Mouse (Mus musculus): ENCODE measurements around the gene Cnot8.
"Not testable (repeated sequence)": the region's sequence is repeated elsewhere in the genome, so short reads cannot be mapped to it uniquely, and the experiment has no call there.

Gene Cnot8

DNA sequence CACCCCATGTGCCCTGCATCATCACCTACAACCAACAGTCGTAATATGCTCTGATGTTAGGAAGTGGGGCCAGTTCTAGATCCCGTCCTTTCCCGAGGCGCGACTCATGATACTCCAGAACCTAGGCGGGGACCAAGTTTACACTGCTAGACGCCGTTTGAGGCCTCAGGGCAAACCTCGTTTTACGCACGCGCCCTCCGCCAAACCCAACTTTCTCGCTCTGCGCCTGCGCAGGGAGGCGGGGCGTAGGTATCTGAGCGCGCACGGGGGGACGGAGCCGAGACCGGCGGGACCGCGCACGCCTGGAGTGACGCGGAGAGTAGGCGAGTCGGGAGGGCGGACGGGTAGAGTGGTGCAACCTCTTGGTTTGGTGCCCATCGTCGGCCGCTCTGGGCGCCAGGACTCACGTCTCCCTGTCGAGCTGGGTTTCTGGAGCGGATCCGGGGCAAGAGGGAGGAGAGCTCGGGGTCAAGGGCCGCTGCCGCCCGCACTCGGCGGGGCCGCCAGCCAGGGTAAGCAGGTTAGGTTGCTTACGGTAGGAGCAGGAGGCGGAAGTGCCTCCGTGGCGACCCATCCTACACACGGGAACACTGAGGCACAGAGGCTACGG, at the start of gene Cnot8:
TSS of gene Cnot8 (plus strand) at position 457 of the 610 bp plus-strand sequence.
- DNase-seq (ENCODE audit: low spot score), result peak; percentile 99

DNA sequence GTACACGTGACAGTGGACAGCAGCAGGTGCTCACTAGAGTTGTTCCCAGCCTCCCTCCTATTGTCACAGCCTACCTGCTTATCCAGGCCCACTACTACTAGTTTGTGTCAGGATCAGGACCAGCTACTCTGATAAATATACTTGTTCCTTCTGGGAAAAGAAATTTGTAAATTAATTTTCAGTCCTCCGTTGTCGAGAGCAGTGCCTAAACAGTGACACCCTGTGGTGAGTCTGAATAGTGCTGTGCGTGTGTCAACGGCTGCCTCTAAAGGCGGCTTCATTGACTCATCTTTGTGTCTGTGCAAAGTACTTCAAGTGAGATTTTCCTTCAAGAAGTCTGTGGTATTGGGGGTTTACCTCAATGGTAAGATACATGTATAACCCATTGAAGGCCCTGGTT, 46.5 kb upstream of the Cnot8 start:
- DNase-seq (ENCODE audit: low spot score), result peak; percentile 60

DNA sequence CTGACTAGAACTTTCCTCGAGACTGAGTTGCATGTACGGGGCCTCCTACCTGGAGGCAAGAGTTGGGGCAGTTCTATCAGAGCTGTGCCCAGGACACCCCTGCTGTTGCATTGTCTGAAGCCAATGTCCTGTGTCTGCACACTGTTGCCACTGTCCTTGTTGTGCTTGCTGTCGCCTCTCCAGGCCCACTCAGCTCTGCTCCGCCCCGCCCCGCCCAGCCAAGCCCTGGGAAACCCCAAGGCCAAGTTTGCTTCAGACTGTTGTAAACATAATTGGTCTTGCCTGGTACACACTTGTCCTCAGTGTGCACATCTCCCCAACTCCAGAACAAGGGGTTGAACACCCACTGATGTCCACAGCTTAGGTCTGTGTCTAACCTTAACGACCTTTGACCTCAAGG, 44.2 kb upstream of the Cnot8 start:
- not testable (repeated sequence) for DNase-seq (ENCODE audit: low spot score)

DNA sequence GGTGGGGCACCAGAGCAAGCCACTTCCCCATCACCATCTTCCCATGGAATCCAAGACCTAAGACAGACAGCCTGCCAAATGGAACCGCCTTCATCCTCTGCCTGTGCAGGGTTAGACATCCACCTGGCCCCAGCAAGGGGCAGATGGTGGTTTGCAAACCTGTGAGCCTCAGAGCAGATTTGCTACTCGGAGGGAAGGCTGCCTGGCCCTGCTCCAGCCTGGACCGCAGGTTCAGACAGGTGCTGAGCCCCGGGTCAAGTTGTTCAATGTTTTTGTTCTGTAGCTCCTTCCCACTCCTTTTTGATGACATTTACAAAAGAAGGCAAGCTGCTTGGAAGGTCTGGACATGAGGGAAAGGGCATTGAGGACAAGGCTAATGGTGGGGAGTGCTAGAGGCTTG, 42.7 kb upstream of the Cnot8 start:
- not testable (repeated sequence) for DNase-seq (ENCODE audit: low spot score)

DNA sequence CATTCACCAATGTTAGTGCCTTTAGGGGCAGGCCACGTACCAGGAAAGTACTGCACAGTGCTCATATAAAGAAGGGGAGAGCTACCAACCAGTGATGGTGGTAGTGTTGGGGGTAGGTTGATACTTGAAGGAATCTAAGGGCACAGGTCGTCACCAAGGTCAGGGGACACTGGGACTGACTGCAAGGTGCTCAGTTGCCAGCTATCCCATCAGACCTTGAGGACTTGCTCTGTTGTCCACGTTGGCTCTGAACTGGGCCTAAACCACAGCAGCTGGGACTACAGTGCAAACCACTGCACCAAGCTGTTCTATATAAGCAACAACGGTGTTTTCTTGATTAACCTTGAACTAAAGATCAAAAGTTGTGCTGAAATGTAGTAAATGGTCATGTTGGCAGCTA, 41.4 kb upstream of the Cnot8 start:
- no peak for DNase-seq (ENCODE audit: low spot score)

DNA sequence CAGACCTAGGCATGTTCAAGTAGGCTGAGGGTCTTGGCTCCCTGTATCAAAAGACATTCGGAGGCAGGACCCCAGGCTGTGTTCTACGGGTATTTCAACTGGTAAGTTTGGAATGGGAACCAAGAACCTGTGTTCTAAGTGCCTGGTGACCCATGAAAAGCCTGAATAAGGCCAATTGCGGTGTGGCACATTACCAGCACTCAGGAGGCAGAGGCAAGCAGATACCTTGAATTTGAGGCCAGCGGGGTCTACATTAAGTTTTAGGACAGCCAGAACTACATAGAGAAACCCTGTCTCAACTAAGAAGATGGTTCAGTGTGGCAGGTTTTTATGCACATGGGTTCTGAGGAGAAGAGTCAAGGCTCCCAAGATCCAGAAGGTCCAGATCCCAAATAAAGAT, 38.9 kb upstream of the Cnot8 start:
- no peak for DNase-seq (ENCODE audit: low spot score)

DNA sequence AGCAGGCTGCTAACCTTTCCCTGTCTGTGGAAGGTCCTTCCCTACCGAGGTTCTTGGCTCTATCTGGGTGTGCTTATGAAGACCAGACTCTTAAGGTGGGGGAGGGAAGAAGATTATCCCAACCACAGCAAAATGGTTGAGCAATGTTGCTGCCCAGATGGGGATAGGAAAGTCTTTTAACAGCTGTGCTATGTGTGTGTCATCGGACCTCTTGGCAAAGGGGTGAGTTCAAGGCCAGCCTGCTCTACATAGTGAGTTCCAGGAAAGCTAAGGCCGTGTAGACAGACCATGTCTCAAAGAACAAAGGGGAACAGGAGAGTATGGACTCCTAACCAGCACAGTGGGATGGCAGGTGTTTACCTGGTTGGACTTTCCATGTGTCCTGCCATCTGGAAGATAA, 31.0 kb upstream of the Cnot8 start:
- DNase-seq (ENCODE audit: low spot score), result no peak

DNA sequence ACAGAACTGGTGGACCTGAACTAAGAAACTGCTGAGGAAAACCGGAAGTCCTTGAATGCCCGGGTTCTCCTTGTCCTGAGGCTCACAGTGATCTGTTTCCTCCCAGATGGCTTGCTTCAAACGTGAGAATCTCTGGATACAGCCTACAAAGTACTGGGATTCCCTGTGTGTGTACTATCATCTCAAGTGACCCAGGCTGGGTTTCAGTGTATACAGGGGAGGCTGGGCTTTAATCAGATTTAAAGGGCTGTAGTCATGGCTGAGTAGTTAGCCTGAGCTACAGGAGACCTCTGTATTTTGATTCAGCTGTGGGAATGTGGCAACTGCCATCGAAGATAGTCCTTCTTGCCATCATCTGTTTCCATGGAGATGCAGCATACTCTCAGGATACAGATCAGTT, 26.7 kb upstream of the Cnot8 start:
- no peak for DNase-seq (ENCODE audit: low spot score)

DNA sequence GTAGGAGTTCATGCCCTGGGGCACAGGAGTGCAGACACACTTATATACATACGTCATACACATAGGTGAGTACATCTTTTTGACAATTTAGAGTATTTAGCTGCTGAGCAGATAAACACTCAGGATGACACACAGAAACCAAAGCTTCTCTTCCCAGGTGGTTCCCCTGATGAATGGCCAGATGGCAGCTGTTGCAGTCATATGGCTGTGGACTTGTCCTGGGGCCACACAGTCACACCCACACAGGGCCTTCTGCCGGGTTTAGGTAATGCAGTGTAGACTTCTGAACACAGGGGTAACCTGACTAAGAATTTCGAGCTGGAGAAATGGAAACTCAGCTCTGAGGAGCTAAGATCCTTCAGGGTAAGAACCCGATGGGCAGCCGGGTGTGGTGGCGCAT, 22.2 kb upstream of the Cnot8 start:
- DNase-seq (ENCODE audit: low spot score), result no peak

DNA sequence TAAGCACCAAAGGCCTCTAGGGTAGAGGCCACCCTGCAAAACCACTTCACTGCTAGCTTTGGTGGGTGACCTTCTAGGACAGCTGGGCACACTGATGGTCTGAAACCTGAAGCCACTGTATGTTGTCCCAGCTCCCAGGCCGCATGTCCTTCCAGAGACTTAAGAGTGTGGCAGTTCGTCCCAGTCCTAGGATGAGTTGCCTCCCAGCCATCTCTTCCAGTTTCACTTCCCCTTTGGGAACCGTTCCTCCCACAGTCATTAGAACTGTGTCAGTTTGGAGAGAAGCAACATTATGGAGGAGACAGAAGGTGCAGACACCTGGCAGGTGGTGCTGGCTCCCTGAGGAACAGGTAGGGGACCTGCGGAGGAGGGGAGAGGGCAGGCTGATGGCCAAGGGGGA, 11.4 kb upstream of the Cnot8 start:
- DNase-seq (ENCODE audit: low spot score), result no peak

DNA sequence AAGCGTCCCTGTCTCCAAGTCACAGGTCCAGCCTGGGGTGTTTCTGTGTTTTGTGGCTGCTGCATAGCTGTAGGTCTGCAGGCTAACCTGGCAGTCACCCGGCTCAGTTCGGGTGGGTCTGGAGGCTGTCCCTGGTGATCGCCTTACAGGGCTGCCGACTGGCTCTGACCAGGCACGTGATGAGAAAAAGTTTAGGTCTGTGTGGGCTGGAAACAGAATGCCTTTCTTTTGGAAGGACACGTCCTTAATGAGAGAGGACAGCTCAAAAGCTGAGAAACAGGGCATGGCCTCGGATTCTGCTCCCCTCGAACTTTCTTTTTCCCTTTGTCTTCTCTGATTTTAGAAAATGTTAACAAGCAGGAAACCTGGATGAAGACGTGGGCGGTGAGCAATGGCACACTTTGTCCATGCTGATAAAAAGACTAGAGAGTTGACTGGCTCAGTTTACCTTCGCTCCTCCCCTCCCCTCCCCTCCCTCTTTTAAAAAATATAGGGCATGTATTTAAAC, 10.9 kb upstream of the Cnot8 start, which contains the start of gene Gm12248:
TSS of gene Gm12248 (minus strand) at position 114 of the 508 bp plus-strand sequence.
- peak; percentile 42 for DNase-seq (ENCODE audit: low spot score)

DNA sequence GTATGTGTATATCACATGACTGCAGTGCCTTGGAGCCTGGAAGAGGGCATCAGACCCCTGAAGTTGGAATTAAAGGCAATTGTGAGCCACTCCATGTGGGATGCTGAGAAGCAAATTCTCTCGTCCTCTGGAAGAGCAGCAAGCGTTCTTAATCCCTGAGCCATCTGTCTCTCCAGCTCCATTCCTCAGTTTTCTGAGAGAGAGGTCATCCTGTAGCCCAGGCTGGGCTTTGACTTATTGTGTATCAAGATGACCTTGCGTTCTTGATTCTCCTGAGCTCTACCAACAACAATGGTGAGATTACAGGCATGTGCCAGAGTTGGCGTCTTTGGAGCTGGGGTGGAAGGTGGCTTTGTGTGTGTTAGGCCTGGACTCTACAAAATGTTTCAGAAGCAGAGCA, 9.2 kb upstream of the Cnot8 start:
- DNase-seq (ENCODE audit: low spot score), result no peak

DNA sequence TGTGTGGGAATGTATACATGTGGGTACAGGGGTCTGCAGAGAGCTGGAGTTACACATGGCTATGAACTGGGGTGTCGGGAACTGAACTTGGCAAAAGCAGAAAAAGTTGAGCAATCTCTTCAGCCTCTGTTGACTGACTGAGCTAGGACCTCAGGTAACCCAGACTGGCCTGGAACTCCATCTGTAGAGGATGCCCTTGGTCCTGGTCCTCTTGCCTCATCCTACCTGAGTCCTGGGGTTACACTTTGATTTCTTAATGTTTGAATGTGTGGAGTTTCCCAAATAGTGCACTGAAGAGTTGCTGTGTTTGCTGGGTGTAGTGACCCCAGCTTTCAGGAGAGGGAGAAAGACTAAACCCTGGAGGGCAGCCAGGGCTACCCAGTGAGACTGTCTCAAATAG, 8.4 kb upstream of the Cnot8 start:
- no peak for DNase-seq (ENCODE audit: low spot score)

DNA sequence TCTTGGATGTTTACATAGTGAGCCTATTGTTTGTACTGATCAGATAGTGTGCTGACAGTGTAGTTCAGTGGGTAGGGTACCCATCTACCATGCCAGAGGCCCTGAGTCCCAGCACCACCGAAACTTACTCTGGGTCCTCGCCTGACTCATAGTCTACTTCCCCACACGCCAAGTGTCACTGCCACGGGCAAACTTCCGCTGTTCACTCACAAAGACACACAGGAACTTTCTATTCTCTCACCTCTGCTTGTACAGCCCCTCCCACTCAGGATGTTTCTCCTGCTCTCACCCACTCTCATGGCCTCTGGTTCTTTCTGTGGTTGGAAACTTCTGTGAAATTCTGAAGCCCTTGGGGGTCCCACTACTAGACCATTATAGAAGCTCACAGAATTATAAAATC, 7.8 kb upstream of the Cnot8 start:
- no peak for DNase-seq (ENCODE audit: low spot score)

DNA sequence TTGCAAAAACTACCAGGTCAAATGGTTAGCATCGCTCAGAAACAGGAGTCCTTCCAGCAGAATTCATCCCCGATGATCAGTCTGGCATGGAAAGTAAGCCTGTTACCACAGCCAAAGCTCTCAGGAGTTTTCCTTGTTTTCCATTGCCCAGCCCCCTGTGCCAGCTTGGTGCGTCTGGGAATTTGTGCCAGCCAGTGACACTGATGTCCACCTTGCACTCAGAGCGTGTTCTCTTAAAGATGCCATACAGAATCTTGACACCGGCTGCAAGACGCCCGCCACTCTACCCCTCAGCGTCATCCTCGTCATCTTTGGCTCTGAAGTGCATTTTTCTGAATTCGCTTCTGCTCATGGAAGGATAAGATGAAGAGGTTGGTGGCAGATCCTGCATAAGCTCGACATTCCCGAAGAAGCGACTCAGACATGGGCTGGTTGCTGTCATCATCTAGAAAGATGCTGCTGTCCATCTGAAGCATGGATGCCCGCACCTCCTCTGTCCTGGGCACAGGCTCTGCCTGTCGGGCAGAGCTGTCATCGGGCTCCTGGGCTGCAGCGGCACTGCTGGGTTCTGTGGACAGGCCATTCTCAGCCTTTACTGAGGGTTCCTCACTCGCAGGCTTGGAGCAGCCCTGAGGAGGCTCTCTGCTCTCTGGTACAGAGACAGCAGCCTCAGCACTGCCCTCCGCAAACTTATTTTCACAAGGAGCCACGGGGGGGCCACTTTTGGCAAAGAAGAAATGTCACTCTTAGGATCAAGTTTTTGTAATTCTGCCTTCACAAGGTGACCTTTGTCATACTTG, 6.9 kb upstream of the Cnot8 start:
- no peak for DNase-seq (ENCODE audit: low spot score)

DNA sequence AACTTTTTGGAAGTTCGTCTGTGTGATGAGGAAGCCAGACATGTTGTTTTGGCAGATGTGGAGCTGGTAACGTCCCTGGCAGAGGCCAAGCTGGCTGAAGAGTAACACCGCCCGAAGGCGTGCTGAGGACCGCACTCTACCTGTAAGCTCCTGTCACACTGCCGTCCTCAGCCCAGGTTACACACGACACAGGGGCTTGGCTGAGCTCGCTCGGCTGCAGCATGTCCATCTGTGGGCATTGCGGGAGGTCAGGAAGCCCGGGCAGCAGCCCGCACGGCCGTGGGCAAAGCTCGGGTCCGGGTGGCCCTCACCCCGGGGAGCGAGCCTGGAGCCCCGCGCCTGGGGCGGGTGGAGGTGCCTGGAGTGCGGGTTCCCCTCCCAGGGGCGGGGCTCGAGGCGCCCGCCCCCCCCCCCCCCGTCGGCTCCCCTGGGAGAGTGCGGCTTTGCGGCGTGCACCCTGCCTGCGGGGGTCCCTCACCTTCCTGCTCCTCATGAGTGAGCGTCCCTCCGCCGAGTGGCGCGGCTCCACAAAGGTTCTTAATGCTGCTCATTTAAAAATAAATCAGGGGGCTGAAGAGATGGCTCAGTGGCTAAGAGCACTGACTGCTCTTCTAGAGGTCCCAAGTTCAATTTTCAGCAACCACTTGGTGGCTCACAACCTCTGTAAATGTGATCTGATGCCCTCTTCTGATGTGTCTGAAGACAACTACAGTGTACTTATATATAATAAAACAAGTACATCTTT, 6.2 kb upstream of the Cnot8 start:
- peak; percentile 22 for DNase-seq (ENCODE audit: low spot score)

DNA sequence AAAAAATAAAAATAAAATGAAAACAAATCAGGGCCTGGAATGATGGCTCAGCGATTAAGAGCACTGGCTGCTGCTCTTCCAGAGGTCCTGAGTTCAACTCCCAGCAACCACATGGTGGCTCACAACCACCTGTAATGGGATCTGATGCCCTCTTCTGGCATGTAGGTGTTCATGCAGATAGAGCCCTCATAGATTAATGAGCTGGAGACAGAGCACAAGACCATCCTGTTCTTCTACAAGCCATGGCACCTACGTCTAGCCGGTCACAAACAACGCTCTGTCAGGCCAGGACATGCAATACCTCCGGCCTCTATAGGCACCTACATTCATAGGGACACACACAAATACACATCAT, 5.6 kb upstream of the Cnot8 start:
- not testable (repeated sequence) for DNase-seq (ENCODE audit: low spot score)

DNA sequence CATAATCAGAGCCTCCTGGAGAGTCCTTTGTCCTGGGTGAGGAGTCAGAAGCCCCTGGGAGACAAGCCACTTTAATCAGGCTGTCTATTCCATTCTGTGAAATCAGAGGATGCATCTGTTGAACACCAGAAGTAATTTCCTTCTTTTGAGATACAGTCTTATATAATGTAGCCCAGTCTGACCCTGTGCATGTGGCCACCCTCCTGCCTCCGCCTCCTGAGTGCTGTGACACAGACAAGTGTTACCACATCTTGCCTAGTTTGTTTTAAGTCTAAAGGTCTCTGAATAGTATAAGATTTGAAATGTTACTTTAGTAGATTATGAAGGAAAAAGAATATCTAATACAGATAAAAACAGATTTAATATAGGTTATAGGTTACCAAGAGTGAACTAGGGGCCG, 3.9 kb upstream of the Cnot8 start:
- DNase-seq (ENCODE audit: low spot score), result no peak

DNA sequence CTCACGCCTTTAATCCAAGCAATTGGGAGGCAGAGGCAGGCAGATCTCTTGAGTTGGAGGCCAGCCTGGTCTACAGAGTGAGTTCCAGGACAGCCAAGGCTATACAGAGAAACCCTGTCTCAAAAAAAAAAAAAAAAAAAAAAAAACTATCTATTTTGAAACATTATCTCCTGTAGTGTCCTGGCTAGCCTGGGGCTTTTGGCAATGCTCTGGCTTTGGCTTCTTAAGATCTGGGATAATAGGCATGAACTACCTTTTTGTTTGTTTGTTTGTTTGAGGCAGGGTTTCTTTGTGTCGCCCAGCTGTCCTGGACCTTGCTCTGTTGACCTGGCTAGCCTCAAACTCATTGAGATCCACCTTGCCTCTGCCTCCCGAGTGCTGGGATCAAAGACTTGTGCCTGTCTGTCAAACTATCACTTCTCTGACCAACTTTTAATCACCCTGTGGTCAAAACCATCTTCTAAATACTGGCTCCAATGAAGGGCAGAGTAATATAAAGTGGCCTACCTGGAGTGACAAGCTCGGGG, 2.7 kb upstream of the Cnot8 start:
- DNase-seq (ENCODE audit: low spot score), result no peak

DNA sequence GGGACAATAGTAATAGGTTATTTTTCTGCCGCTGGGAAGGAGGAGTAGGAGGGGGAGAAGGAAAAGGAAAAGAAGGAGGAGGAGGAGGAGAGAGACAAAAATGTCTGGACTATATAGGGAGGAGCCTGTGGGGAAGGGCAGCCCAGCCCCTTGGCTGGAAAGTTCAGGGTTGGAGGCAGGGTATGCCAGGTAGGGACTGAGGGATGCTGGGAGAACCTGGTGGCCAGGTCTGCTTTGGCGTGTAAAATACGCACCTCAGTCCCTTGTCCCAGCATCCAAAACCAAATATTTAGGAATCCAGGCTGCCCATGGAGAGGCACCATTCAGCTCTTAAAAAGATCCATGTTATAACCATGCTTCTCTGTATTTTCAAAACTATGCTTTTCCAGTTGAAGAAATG, 1.8 kb upstream of the Cnot8 start:
- DNase-seq (ENCODE audit: low spot score), result no peak

DNA sequence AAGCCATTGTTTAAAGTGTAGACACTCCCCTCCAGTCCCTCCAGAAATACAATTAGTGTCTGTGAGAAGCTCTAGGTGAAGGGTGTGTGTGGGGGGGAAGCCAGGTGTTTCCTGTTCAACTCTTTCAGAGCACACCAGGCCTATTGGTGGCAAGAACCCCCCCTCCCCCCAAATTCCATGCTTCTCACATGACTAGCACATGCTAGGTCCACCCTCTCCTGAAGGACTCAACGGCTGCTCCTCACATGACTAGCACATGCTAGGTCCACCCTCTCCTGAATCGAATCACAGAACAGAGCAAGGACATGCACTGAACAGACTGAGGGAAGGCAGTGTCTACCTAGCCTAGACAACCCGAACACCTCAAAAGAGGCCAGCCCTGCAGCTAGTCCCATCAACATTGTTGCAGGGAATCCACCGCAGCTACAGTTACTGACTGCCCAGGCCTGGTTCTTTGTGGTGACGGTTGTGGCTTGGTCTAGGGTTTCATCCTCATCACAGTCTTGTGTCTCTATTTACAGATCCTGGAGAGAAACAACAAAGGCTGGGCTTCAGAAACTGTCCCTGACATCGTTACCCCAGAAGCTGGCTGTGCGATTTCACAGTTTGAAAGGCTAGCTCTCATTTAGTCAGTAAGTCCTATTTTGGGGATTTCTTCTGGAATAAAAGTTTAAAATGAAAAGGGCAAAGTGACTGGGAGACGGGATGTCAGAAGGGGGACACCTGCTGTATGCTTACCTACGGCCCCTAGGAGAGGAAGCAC, 1.2 kb upstream of the Cnot8 start:
- DNase-seq (ENCODE audit: low spot score), result no peak

DNA sequence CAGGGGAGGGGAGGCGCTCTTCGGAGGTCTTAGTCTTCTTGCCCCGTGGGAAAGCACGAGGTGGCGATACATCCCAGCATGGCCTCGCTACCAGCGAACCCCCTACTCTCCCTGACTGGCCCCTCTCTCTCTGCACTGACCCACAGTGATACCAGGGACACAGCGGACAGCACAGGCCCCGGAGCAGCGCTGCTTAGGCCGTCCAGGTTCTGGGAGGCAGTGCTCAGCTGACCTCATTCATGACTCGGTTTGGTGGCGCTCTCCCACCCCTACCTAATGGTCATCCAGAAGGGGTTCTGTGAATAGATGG, 654 bp upstream of the Cnot8 start:
- no peak for DNase-seq (ENCODE audit: low spot score)

Measured in urinary bladder, postnatal 14 days (tissue).